Mouse (Mus musculus) embryonic facial prominence, embryonic 14.5 days (tissue): ENCODE results near the gene Dcbld1. TPM values are rescaled to one million over a fixed set of nuclear protein-coding genes. Genes with fewer than 3 reads are reported as not detected.

Experiments
- ATAC-seq: fragments of 200-750 bp; cut with Nextera tagmentation; 2 replicates; pipeline ENCODE4 v1.8.0; 2017; ENCODE audit warnings: low read depth, moderate number of reproducible peaks, moderate TSS enrichment
- DNase-seq: peaks from one replicate; pipeline ENCODE4 v3.0.0-alpha.2; 2015; ENCODE audit warnings: low spot score
- H3K27ac ChIP-seq: fragments of 300-500 bp; sonication (generic); replicated peaks from 2 replicates; pipeline ENCODE4 v1.5.1; 2014; ENCODE audit warnings: low read depth, mild to moderate bottlenecking, low read length, moderate library complexity
- H3K27me3 ChIP-seq: fragments of 300-500 bp; sonication (generic); replicated peaks from 2 replicates; pipeline ENCODE4 v1.6.1; 2014; ENCODE audit warnings: low read length; ENCODE audit not compliant: control insufficient read depth, insufficient read depth
- H3K36me3 ChIP-seq: fragments of 300-500 bp; sonication (generic); 2 replicates; pipeline ENCODE4 v1.6.1; 2014; ENCODE audit warnings: low read length, mixed read lengths; ENCODE audit not compliant: control insufficient read depth, insufficient read depth
- H3K4me1 ChIP-seq: fragments of 300-500 bp; sonication (generic); 2 replicates; pipeline ENCODE4 v1.6.1; 2014; ENCODE audit warnings: antibody characterized with exemption, low read length; ENCODE audit not compliant: control insufficient read depth, insufficient read depth
- H3K4me2 ChIP-seq: fragments of 300-500 bp; sonication (generic); 2 replicates; pipeline ENCODE4 v1.6.1; 2014; ENCODE audit warnings: low read depth, mild to moderate bottlenecking, low read length, moderate library complexity, mixed read lengths
- H3K4me3 ChIP-seq: fragments of 300-500 bp; sonication (generic); 2 replicates; pipeline ENCODE4 v1.5.1; 2014; ENCODE audit warnings: low read depth, mild to moderate bottlenecking, low read length
- H3K9ac ChIP-seq: fragments of 300-500 bp; sonication (generic); 2 replicates; pipeline ENCODE4 v1.6.1; 2014; ENCODE audit warnings: low read depth, mild to moderate bottlenecking, low read length, moderate library complexity, mixed read lengths
- H3K9me3 ChIP-seq: fragments of 300-500 bp; sonication (generic); 2 replicates; pipeline ENCODE4 v1.6.1; 2016; ENCODE audit warnings: low read length; ENCODE audit not compliant: control insufficient read depth
- WGBS: fragments of 180-500 bp; shearing (Covaris S2); extraction: QIAGEN DNeasy Blood & Tissue Kit; methylation state at CpG from one replicate; pipeline ENCODE4 v1.1.7; 2014; 5-methylcytosine and 5-hydroxymethylcytosine counted together
- polyA plus RNA-seq: library from polyadenylated mRNA; unstranded; fragments of >200 nt; fragmentation: Nextera tagmentation; extraction: Ambion mirVana; gene quantifications from 2 replicates; pipeline ENCODE4 v1.2.1, GENCODE M21; 2014

The Dcbld1 gene
- polyA plus RNA-seq = 12.8 and 13.6 TPM in 2 replicates

GRCm38 (mm10) chr10:52233301-52233968 is at the start of gene Dcbld1:
Gene Dcbld1, plus strand, starts transcription at chr10:52233619.
- H3K4me3 ChIP-seq = peak within 1 kb of the TSS; percentile 86
- DNase-seq (peak; percentile 78), ATAC-seq (peak; percentile 95)
- no peaks in the 10 kb centered on the region for H3K9me3 ChIP-seq
- WGBS = 0% methylated on average over 8 of the region's 60 CpGs
- H3K4me1 ChIP-seq = no peaks in the 10 kb centered on the region
- H3K27ac ChIP-seq = peak within 1 kb of the TSS; percentile 74
- H3K4me2 ChIP-seq = peak within 1 kb of the TSS; percentile 87
- H3K36me3 ChIP-seq = no peaks in the 10 kb centered on the region
- peak within 1 kb of the TSS; percentile 92 for H3K9ac ChIP-seq
- H3K27me3 ChIP-seq = no peaks in the 10 kb centered on the region

- Histone ChIP-seq H3K27me3 (no peaks in the 10 kb centered on the region), H3K9me3 (no peaks in the 10 kb centered on the region), H3K4me3 (no peak overlapping the region), H3K9ac (no peak overlapping the region), H3K27ac (no peak overlapping the region), H3K4me2 (no peak overlapping the region), H3K4me1 (no peaks in the 10 kb centered on the region), H3K36me3 (no peaks in the 10 kb centered on the region)
- WGBS = 72% methylated on average over 4 of the region's 4 CpGs
- ATAC-seq (no peak), DNase-seq (no peak)
Measured at GRCm38 (mm10) chr10:52185900-52186299, 47.5 kb upstream of the Dcbld1 start.

GRCm38 (mm10) chr10:52194957-52195852 is 38.2 kb upstream of the Dcbld1 start, which contains the start of gene Ros1:
Gene Ros1, minus strand, starts transcription at chr10:52195244.
- H3K4me1 ChIP-seq = no peaks in the 10 kb centered on the region
- no peak within 1 kb of the TSS for H3K4me3 ChIP-seq
- no peaks in the 10 kb centered on the region for H3K36me3 ChIP-seq
- DNase-seq = no peak
- no peak within 1 kb of the TSS for H3K9ac ChIP-seq
- H3K9me3 ChIP-seq = no peaks in the 10 kb centered on the region
- H3K27ac ChIP-seq = no peak within 1 kb of the TSS
- no peak for ATAC-seq
- no peaks in the 10 kb centered on the region for H3K27me3 ChIP-seq
- no peak within 1 kb of the TSS for H3K4me2 ChIP-seq
- WGBS = 74% methylated on average over 7 of the region's 7 CpGs

- no peak overlapping the region for H3K4me3 ChIP-seq
- H3K27ac ChIP-seq = no peak overlapping the region
- no peaks in the 10 kb centered on the region for H3K9me3 ChIP-seq
- 76% methylated on average over 2 of the region's 2 CpGs for WGBS
- no peak overlapping the region for H3K9ac ChIP-seq
- H3K4me2 ChIP-seq = no peak overlapping the region
- no peak for ATAC-seq
- no peaks in the 10 kb centered on the region for H3K36me3 ChIP-seq
- H3K4me1 ChIP-seq = no peaks in the 10 kb centered on the region
- DNase-seq = no peak
- no peaks in the 10 kb centered on the region for H3K27me3 ChIP-seq
Measured at GRCm38 (mm10) chr10:52204006-52204405, 29.4 kb upstream of the Dcbld1 start.

GRCm38 (mm10) chr10:52215267-52215818 is 18.1 kb upstream of the Dcbld1 start:
- Histone ChIP-seq H3K27ac (no peak overlapping the region), H3K4me1 (no peaks in the 10 kb centered on the region), H3K4me2 (no peak overlapping the region), H3K4me3 (no peak overlapping the region), H3K9ac (no peak overlapping the region), H3K36me3 (no peaks in the 10 kb centered on the region), H3K27me3 (no peaks in the 10 kb centered on the region), H3K9me3 (no peaks in the 10 kb centered on the region)
- no peak for ATAC-seq
- DNase-seq = no peak
- 61% methylated on average over 2 of the region's 2 CpGs for WGBS

GRCm38 (mm10) chr10:52216797-52217563 is 16.4 kb upstream of the Dcbld1 start:
- H3K4me3 ChIP-seq = no peak overlapping the region
- WGBS = 23% methylated on average over 7 of the region's 7 CpGs
- H3K9ac ChIP-seq = no peak overlapping the region
- H3K4me2 ChIP-seq = no peak overlapping the region
- H3K4me1 ChIP-seq = no peaks in the 10 kb centered on the region
- peak; percentile 64 for DNase-seq
- no peaks in the 10 kb centered on the region for H3K9me3 ChIP-seq
- ATAC-seq = peak; percentile 51; the same call in 1 of the 2 replicates
- no peaks in the 10 kb centered on the region for H3K36me3 ChIP-seq
- H3K27me3 ChIP-seq = no peaks in the 10 kb centered on the region
- no peak overlapping the region for H3K27ac ChIP-seq

- no peak overlapping the region for H3K4me3 ChIP-seq
- DNase-seq (no peak), ATAC-seq (peak; percentile 39; the same call in 1 of the 2 replicates)
- no peak overlapping the region for H3K27ac ChIP-seq
- no peak overlapping the region for H3K4me2 ChIP-seq
- H3K36me3 ChIP-seq = no peaks in the 10 kb centered on the region
- no peak overlapping the region for H3K9ac ChIP-seq
- H3K4me1 ChIP-seq = no peaks in the 10 kb centered on the region
- WGBS = 44% methylated on average over 7 of the region's 7 CpGs
- no peaks in the 10 kb centered on the region for H3K27me3 ChIP-seq
- no peaks in the 10 kb centered on the region for H3K9me3 ChIP-seq
Measured at GRCm38 (mm10) chr10:52217564-52217934, 15.9 kb upstream of the Dcbld1 start.

GRCm38 (mm10) chr10:52219600-52219999 is 13.8 kb upstream of the Dcbld1 start:
- Histone ChIP-seq H3K4me2 (no peak overlapping the region), H3K9ac (no peak overlapping the region), H3K27me3 (no peaks in the 10 kb centered on the region), H3K4me3 (no peak overlapping the region), H3K9me3 (no peaks in the 10 kb centered on the region), H3K27ac (no peak overlapping the region), H3K36me3 (no peaks in the 10 kb centered on the region), H3K4me1 (no peaks in the 10 kb centered on the region)
- peak; percentile 60; the same call in 1 of the 2 replicates for ATAC-seq
- WGBS = 49% methylated on average over 3 of the region's 3 CpGs
- peak; percentile 78 for DNase-seq
